Mouse (Mus musculus) heart, embryonic 16.5 days (tissue): ENCODE measurements at regions not wholly inside any gene's neighbourhood (a gene's known extent, or its start where the extent isn't known, plus 50 kb on each side); places are given as distances from the start of the nearest gene placed in this dataset.

Experiments
- ATAC-seq: fragments of 200-750 bp; cut with Nextera tagmentation; replicated peaks from 2 replicates; pipeline ENCODE4 v1.8.0; 2017; ENCODE audit warnings: moderate number of reproducible peaks; ENCODE audit not compliant: insufficient read depth, low FRiP score; ENCODE audit errors: extremely low read depth
- H3K27ac ChIP-seq: fragments of 300-500 bp; sonication (generic); 2 replicates; pipeline ENCODE4 v1.5.1; 2014; ENCODE audit warnings: mild to moderate bottlenecking, low read length, control low read depth, moderate library complexity
- H3K27me3 ChIP-seq: fragments of 300-500 bp; sonication (generic); 2 replicates; pipeline ENCODE4 v1.6.1; 2014; ENCODE audit warnings: low read length, mixed read lengths; ENCODE audit not compliant: control insufficient read depth, insufficient read depth
- H3K36me3 ChIP-seq: fragments of 300-500 bp; sonication (generic); 2 replicates; pipeline ENCODE4 v1.6.1; 2014; ENCODE audit not compliant: control insufficient read depth, insufficient read depth
- H3K4me1 ChIP-seq: fragments of 300-500 bp; sonication (generic); 2 replicates; pipeline ENCODE4 v1.6.1; 2014; ENCODE audit warnings: low read length, mixed read lengths; ENCODE audit not compliant: control insufficient read depth, insufficient read depth
- H3K4me2 ChIP-seq: fragments of 300-500 bp; sonication (generic); 2 replicates; pipeline ENCODE4 v1.6.1; 2014; ENCODE audit warnings: low read depth, mild to moderate bottlenecking, control low read depth, low read length
- H3K4me3 ChIP-seq: fragments of 300-500 bp; sonication (generic); 2 replicates; pipeline ENCODE4 v1.5.1; 2014; ENCODE audit warnings: mild to moderate bottlenecking, control low read depth, low read length
- H3K9ac ChIP-seq: fragments of 300-500 bp; sonication (generic); 2 replicates; pipeline ENCODE4 v1.6.1; 2014; ENCODE audit warnings: low read length, control low read depth
- H3K9me3 ChIP-seq: fragments of 300-500 bp; sonication (generic); replicated peaks from 2 replicates; pipeline ENCODE4 v1.6.1; 2016; ENCODE audit warnings: low read length; ENCODE audit not compliant: control insufficient read depth
- WGBS: fragments of 180-500 bp; shearing (Covaris S2); extraction: QIAGEN DNeasy Blood & Tissue Kit; methylation state at CpG from one replicate; pipeline ENCODE4 v1.1.7; 2014; 5-methylcytosine and 5-hydroxymethylcytosine counted together

DNA sequence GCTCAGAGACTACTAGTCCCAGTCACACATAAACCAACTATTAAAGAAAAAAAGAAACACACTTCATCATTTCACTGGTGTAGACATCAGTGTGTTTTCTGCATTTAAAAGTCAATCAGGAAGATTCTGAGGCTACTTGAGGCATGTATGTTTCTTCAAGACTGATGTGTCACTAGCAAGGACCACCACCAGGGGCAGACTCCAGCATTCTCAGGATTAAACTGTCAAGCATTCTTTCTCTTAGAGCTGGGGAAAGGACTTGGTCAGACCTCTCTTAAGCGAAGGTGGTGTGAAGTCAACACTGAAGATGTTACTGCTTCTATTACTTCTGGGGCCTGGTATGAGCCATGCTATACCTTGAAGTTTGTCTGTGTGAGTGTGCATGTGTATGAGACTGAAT, 114.1 kb upstream of the Try4 start:
- Histone ChIP-seq H3K4me3 (no peak overlapping the region), H3K9ac (no peak overlapping the region), H3K9me3 (no peaks in the 10 kb centered on the region), H3K27me3 (no peaks in the 10 kb centered on the region), H3K4me1 (no peaks in the 10 kb centered on the region), H3K36me3 (no peaks in the 10 kb centered on the region), H3K27ac (no peak overlapping the region), H3K4me2 (no peak overlapping the region)
- ATAC-seq = no peak
- WGBS = 83% methylated on average over 1 of the region's 1 CpGs

DNA sequence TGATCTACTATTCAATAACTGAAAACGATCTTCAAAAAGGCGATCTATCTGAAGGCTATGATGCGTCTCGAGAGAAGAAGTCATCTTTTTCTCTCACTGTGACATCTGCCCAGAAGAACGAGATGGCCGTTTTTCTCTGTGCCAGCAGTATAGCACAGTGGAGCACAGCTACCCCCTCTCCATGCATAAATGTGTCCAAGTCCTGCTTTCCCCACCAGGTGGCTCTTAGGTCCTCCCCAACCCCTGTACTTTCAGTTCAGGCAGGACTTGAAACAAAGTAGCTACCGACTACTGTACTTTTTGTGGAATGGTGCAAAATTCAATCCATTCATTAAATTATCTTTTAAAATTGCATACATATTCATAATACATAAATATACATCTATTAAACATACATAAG, 123.2 kb upstream of the Try4 start:
- 66% methylated on average over 7 of the region's 7 CpGs for WGBS

GRCm38 (mm10) chr6:41178019-41178418, 124.0 kb upstream of the Try4 start:
- no peak for ATAC-seq
- Histone ChIP-seq H3K4me3 (no peak overlapping the region), H3K36me3 (no peaks in the 10 kb centered on the region), H3K4me2 (no peak overlapping the region), H3K9me3 (no peaks in the 10 kb centered on the region), H3K27ac (no peak overlapping the region), H3K27me3 (no peaks in the 10 kb centered on the region), H3K4me1 (no peaks in the 10 kb centered on the region), H3K9ac (no peak overlapping the region)
- 70% methylated on average over 2 of the region's 2 CpGs for WGBS

More for the DNA sequence above, 123.2 kb upstream of the Try4 start:
- no peaks in the 10 kb centered on the region for H3K36me3 ChIP-seq
- no peaks in the 10 kb centered on the region for H3K9me3 ChIP-seq
- ATAC-seq = 0 out of 2 replicates have a peak, but pooled peaks have one; percentile 28
- no peak overlapping the region for H3K4me3 ChIP-seq
- H3K4me2 ChIP-seq = no peak overlapping the region
- H3K4me1 ChIP-seq = no peaks in the 10 kb centered on the region
- H3K9ac ChIP-seq = no peak overlapping the region
- no peaks in the 10 kb centered on the region for H3K27me3 ChIP-seq
- no peak overlapping the region for H3K27ac ChIP-seq

- Histone ChIP-seq H3K9ac (no peak overlapping the region), H3K27ac (no peak overlapping the region), H3K9me3 (no peaks in the 10 kb centered on the region), H3K4me1 (no peaks in the 10 kb centered on the region), H3K4me3 (no peak overlapping the region), H3K36me3 (no peaks in the 10 kb centered on the region), H3K4me2 (no peak overlapping the region), H3K27me3 (no peaks in the 10 kb centered on the region)
- no peak for ATAC-seq
- 79% methylated on average over 3 of the region's 3 CpGs for WGBS
Observed at GRCm38 (mm10) chr6:41177152-41177551, 124.9 kb upstream of the Try4 start.

- WGBS = 88% methylated on average over 1 of the region's 1 CpGs
- Histone ChIP-seq H3K4me1 (no peaks in the 10 kb centered on the region), H3K4me3 (no peak overlapping the region), H3K9ac (no peak overlapping the region), H3K9me3 (no peaks in the 10 kb centered on the region), H3K4me2 (no peak overlapping the region), H3K36me3 (no peaks in the 10 kb centered on the region), H3K27me3 (no peaks in the 10 kb centered on the region), H3K27ac (no peak overlapping the region)
- ATAC-seq = no peak
Observed at GRCm38 (mm10) chr6:41176034-41176433, 126.0 kb upstream of the Try4 start.

GRCm38 (mm10) chr6:41163491-41163890, 128.2 kb upstream of the 2210010C04Rik start:
- 57% methylated on average over 1 of the region's 1 CpGs for WGBS
- H3K36me3 ChIP-seq = no peaks in the 10 kb centered on the region
- H3K4me1 ChIP-seq = no peaks in the 10 kb centered on the region
- ATAC-seq = no peak
- no peak overlapping the region for H3K4me3 ChIP-seq
- H3K27ac ChIP-seq = no peak overlapping the region
- H3K9me3 ChIP-seq = no peaks in the 10 kb centered on the region
- H3K9ac ChIP-seq = no peak overlapping the region
- H3K4me2 ChIP-seq = no peak overlapping the region
- no peaks in the 10 kb centered on the region for H3K27me3 ChIP-seq

- Histone ChIP-seq H3K4me1 (no peaks in the 10 kb centered on the region), H3K9me3 (no peaks in the 10 kb centered on the region), H3K27ac (no peak overlapping the region), H3K9ac (no peak overlapping the region), H3K4me3 (no peak overlapping the region), H3K4me2 (no peak overlapping the region), H3K36me3 (no peaks in the 10 kb centered on the region), H3K27me3 (no peaks in the 10 kb centered on the region)
- WGBS = 37% methylated on average over 1 of the region's 1 CpGs
- ATAC-seq = no peak
Observed at GRCm38 (mm10) chr6:41161693-41162092, 126.4 kb upstream of the 2210010C04Rik start.

DNA sequence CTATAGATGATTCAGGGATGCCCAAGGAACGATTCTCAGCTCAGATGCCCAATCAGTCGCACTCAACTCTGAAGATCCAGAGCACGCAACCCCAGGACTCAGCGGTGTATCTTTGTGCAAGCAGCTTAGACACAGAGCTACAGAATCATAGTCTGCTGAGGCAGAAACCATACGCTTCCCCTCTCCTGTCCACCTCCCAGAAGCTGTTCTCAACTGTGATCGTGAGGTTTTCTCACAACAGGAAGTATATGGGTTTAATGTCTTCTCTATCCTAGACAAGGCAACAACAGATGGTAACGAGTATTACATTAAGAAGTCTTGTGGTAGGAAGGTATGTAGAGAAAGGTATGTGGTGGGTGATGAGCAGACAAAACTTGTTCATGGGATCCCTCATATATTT, 116.8 kb upstream of the 2210010C04Rik start:
- Histone ChIP-seq H3K4me3 (no peak overlapping the region), H3K9ac (no peak overlapping the region), H3K4me2 (no peak overlapping the region), H3K27me3 (no peaks in the 10 kb centered on the region), H3K27ac (no peak overlapping the region; the same call in 1 of the 2 replicates), H3K36me3 (no peaks in the 10 kb centered on the region), H3K9me3 (no peaks in the 10 kb centered on the region), H3K4me1 (no peaks in the 10 kb centered on the region)
- ATAC-seq = no peak
- 72% methylated on average over 7 of the region's 7 CpGs for WGBS

DNA sequence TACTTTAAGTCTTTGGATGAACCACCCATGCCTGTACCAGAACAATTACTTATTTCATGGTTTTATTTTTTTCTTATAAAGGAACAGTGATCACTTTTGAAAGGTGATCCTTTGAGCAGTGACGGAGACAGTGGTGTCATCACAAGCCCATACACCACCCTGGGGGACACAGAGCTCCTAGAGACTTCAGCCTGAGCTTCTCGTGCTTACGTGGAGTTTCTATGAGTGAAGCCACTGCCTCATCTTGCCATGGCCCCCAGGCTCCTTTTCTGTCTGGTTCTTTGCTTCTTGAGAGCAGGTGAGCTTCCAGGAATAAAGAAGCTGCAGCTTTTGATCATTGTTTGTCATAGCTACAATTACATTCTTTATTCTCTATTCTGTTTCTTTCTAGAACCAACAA, 116.2 kb upstream of the 2210010C04Rik start:
- H3K27ac ChIP-seq = no peak overlapping the region; the same call in 1 of the 2 replicates
- H3K4me2 ChIP-seq = no peak overlapping the region
- no peaks in the 10 kb centered on the region for H3K27me3 ChIP-seq
- no peaks in the 10 kb centered on the region for H3K9me3 ChIP-seq
- no peak overlapping the region for H3K9ac ChIP-seq
- H3K4me1 ChIP-seq = no peaks in the 10 kb centered on the region
- H3K4me3 ChIP-seq = no peak overlapping the region
- no peaks in the 10 kb centered on the region for H3K36me3 ChIP-seq
- no peak for ATAC-seq
- WGBS = 71% methylated on average over 3 of the region's 3 CpGs

DNA sequence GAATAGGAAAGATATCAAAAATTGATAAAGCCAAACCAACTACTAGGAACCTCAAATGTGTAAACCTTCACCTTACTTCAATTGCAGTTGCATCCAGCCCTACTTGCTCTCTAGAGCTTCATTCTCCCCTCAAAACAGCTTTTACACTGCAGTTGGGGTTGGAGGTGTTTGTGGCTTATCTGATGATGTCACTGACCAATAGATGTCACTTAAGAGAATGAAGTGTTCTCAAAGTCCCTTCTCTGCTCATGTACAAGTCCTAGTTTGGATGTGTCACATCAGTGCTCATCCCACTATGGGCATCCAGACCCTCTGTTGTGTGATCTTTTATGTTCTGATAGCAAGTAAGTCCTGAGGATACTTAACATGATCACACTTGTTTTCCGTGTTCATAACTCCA, 105.6 kb upstream of the 2210010C04Rik start:
- H3K27me3 ChIP-seq = no peaks in the 10 kb centered on the region
- 89% methylated on average over 1 of the region's 1 CpGs for WGBS
- H3K9ac ChIP-seq = no peak overlapping the region
- no peak for ATAC-seq
- no peaks in the 10 kb centered on the region for H3K9me3 ChIP-seq
- no peak overlapping the region for H3K4me2 ChIP-seq
- no peak overlapping the region for H3K27ac ChIP-seq
- no peak overlapping the region for H3K4me3 ChIP-seq
- H3K36me3 ChIP-seq = no peaks in the 10 kb centered on the region
- no peaks in the 10 kb centered on the region for H3K4me1 ChIP-seq
